Comparison of ENCODE assay signal across 18 mouse cellular contexts in the genomic region with DNA sequence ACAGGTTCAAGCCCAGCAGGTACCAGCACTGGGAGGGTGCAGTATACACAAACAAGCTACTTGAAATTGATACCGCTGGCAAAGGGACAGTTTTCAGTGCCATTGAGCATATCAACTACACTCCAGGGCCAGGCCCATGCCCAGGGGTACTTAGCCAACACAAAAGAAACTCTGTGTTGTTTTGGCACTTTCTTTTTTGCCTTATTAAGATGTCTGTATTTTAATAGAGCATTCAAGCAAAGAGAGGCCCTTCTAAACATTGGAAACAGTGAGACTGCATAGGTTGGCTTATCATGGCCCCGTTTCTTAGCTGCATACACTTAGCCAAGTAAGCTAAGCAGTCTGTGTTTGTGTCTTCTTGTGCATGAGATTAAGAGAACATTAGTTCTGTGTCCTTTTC.
A peak's percentile ranks its signal among the peaks of the same experiment; 100 is the strongest.
DNase-seq lines count a peak whose midpoint lies in the region; ATAC-seq and TF ChIP-seq lines count a peak whose summit lies in the region.
"Had no signal": no experiment of that assay in that cellular context is flagged by ENCODE, and none has a peak within 500 bp of the region (broad histone marks: within the 10 kb centered on the region; RNA-seq: fewer than 3 reads in every experiment).

No protein-coding gene starts in this region.

- H3K4me1 ChIP-seq in forebrain, embryonic 13.5 days = peaks cover 15% of the 10 kb centered on the region
- H3K4me1 ChIP-seq in forebrain, embryonic 10.5 days = no peaks in the 10 kb centered on the region
- 0 out of 2 replicates have a peak, but pooled peaks cover 6% of the 10 kb centered on the region for H3K4me1 ChIP-seq in hindbrain, embryonic 14.5 days (replicated peaks; ENCODE audit: control insufficient read depth, insufficient read depth, low read length)
- H3K4me1 ChIP-seq in hindbrain, embryonic 13.5 days (replicated peaks) = peaks cover 11% of the 10 kb centered on the region
- no peaks in the 10 kb centered on the region for H3K4me1 ChIP-seq in midbrain, embryonic 15.5 days
- no peaks in the 10 kb centered on the region; the same call in 1 of the 2 replicates for H3K4me1 ChIP-seq in midbrain, embryonic 10.5 days
- H3K4me1 ChIP-seq in cerebellum, adult 2 months (ENCODE audit: control insufficient read depth, insufficient read depth, low read length) = no peaks in the 10 kb centered on the region
- H3K4me1 ChIP-seq: embryonic facial prominence, embryonic 15.5 days; heart, embryonic 13.5 days; hindbrain, embryonic 12.5 days had no signal

- no peak overlapping the region for H3K4me2 ChIP-seq in forebrain, embryonic 13.5 days
- H3K4me2 ChIP-seq in hindbrain, embryonic 14.5 days (replicated peaks) = no peak overlapping the region
- no peak overlapping the region for H3K4me2 ChIP-seq in hindbrain, embryonic 13.5 days
- H3K4me2 ChIP-seq in midbrain, embryonic 15.5 days = no peak overlapping the region
- H3K4me2 ChIP-seq: embryonic facial prominence, embryonic 15.5 days; heart, embryonic 13.5 days; hindbrain, embryonic 12.5 days had no signal

- H3K27ac ChIP-seq in forebrain, embryonic 13.5 days = no peak overlapping the region
- no peak overlapping the region for H3K27ac ChIP-seq in forebrain, embryonic 10.5 days
- H3K27ac ChIP-seq in hindbrain, embryonic 14.5 days = no peak overlapping the region
- no peak overlapping the region for H3K27ac ChIP-seq in hindbrain, embryonic 13.5 days
- no peak overlapping the region for H3K27ac ChIP-seq in midbrain, embryonic 15.5 days
- no peak overlapping the region for H3K27ac ChIP-seq in midbrain, embryonic 10.5 days (replicated peaks)
- H3K27ac ChIP-seq in cerebellum, adult 2 months (ENCODE audit: insufficient read depth, low read length) = no peak overlapping the region
- H3K27ac ChIP-seq: embryonic facial prominence, embryonic 15.5 days; heart, embryonic 13.5 days; hindbrain, embryonic 12.5 days had no signal

- ATAC-seq in forebrain, embryonic 13.5 days = peak; percentile 82
- ATAC-seq in hindbrain, embryonic 14.5 days (ENCODE audit: low FRiP score) = peak; percentile 22; the same call in 1 of the 2 replicates
- ATAC-seq in hindbrain, embryonic 13.5 days (ENCODE audit: low FRiP score) = no peak
- ATAC-seq in midbrain, embryonic 15.5 days (replicated peaks) = 0 out of 2 replicates have a peak, but pooled peaks have one; percentile 46
- ATAC-seq: intestine, embryonic 16.5 days had no signal

- no peak overlapping the region for H3K9ac ChIP-seq in forebrain, embryonic 13.5 days
- no peak overlapping the region for H3K9ac ChIP-seq in hindbrain, embryonic 14.5 days
- H3K9ac ChIP-seq in hindbrain, embryonic 13.5 days = no peak overlapping the region
- H3K9ac ChIP-seq in midbrain, embryonic 15.5 days = no peak overlapping the region
- H3K9ac ChIP-seq: embryonic facial prominence, embryonic 15.5 days; heart, embryonic 13.5 days; hindbrain, embryonic 12.5 days had no signal

- H3K9me3 ChIP-seq in forebrain, embryonic 13.5 days (replicated peaks) = no peaks in the 10 kb centered on the region
- H3K9me3 ChIP-seq in forebrain, embryonic 10.5 days = no peaks in the 10 kb centered on the region
- no peaks in the 10 kb centered on the region for H3K9me3 ChIP-seq in hindbrain, embryonic 14.5 days (ENCODE audit: control insufficient read depth, low read length)
- H3K9me3 ChIP-seq in hindbrain, embryonic 13.5 days = no peaks in the 10 kb centered on the region
- H3K9me3 ChIP-seq in midbrain, embryonic 15.5 days = no peaks in the 10 kb centered on the region
- no peaks in the 10 kb centered on the region for H3K9me3 ChIP-seq in midbrain, embryonic 10.5 days (replicated peaks)
- H3K9me3 ChIP-seq: embryonic facial prominence, embryonic 15.5 days; heart, embryonic 13.5 days; hindbrain, embryonic 12.5 days had no signal

- H3K27me3 ChIP-seq in forebrain, embryonic 13.5 days = no peaks in the 10 kb centered on the region
- H3K27me3 ChIP-seq in forebrain, embryonic 10.5 days (ENCODE audit: poor library complexity, severe bottlenecking) = no peaks in the 10 kb centered on the region
- no peaks in the 10 kb centered on the region for H3K27me3 ChIP-seq in hindbrain, embryonic 14.5 days (ENCODE audit: control insufficient read depth, insufficient read depth, low read length)
- H3K27me3 ChIP-seq in hindbrain, embryonic 13.5 days = no peaks in the 10 kb centered on the region
- no peaks in the 10 kb centered on the region for H3K27me3 ChIP-seq in midbrain, embryonic 15.5 days (replicated peaks)
- H3K27me3 ChIP-seq in midbrain, embryonic 10.5 days (ENCODE audit: low read depth, poor library complexity, severe bottlenecking) = no peaks in the 10 kb centered on the region
- H3K27me3 ChIP-seq in cerebellum, adult 2 months (ENCODE audit: control insufficient read depth, insufficient read depth, low read length) = no peaks in the 10 kb centered on the region
- H3K27me3 ChIP-seq: embryonic facial prominence, embryonic 15.5 days; heart, embryonic 13.5 days; hindbrain, embryonic 12.5 days had no signal

- WGBS in forebrain, embryonic 13.5 days = 36% methylated on average over 2 of the region's 2 CpGs
- WGBS in forebrain, embryonic 10.5 days = 74% methylated on average over 2 of the region's 2 CpGs
- WGBS in hindbrain, embryonic 14.5 days = 58% methylated on average over 2 of the region's 2 CpGs
- 73% methylated on average over 2 of the region's 2 CpGs for WGBS in hindbrain, embryonic 13.5 days
- 59% methylated on average over 2 of the region's 2 CpGs for WGBS in midbrain, embryonic 15.5 days
- WGBS in midbrain, embryonic 10.5 days = 70% methylated on average over 2 of the region's 2 CpGs
- 25% methylated on average over 2 of the region's 2 CpGs for WGBS in cerebellum, adult 2 months

- TF ChIP-seq CTCF in cerebellum, adult 2 months (IDR thresholded peaks at IDR 0.05; ENCODE audit: borderline replicate concordance, insufficient read depth, low read depth, low read length) = no peak

- H3K36me3 ChIP-seq in forebrain, embryonic 13.5 days (ENCODE audit: poor library complexity, severe bottlenecking) = no peaks in the 10 kb centered on the region
- H3K36me3 ChIP-seq in forebrain, embryonic 10.5 days (replicated peaks) = no peaks in the 10 kb centered on the region
- no peaks in the 10 kb centered on the region for H3K36me3 ChIP-seq in hindbrain, embryonic 14.5 days (replicated peaks; ENCODE audit: control insufficient read depth, insufficient read depth)
- no peaks in the 10 kb centered on the region for H3K36me3 ChIP-seq in hindbrain, embryonic 13.5 days
- no peaks in the 10 kb centered on the region for H3K36me3 ChIP-seq in midbrain, embryonic 15.5 days (replicated peaks)
- H3K36me3 ChIP-seq in midbrain, embryonic 10.5 days = no peaks in the 10 kb centered on the region
- H3K36me3 ChIP-seq: embryonic facial prominence, embryonic 15.5 days; heart, embryonic 13.5 days; hindbrain, embryonic 12.5 days had no signal

- DNase-seq in forebrain, embryonic 10.5 days (ENCODE audit: extremely low spot score, low spot score) = no peak
- no peak for DNase-seq in hindbrain, embryonic 14.5 days (ENCODE audit: low spot score)
- no peak for DNase-seq in midbrain, embryonic 10.5 days (ENCODE audit: low spot score)
- DNase-seq in cerebellum, adult 2 months = no peak
- DNase-seq: adrenal gland, postnatal 10 days; cerebellum, adult 11-12 months; cerebellum, adult 9-11 months; cerebellum, postnatal 36 days; gastrocnemius, postnatal 36 days; heart, adult 11 months; heart, postnatal 36 days had no signal

- TF ChIP-seq POLR2A in cerebellum, adult 2 months (IDR thresholded peaks at IDR 0.05; ENCODE audit: borderline replicate concordance, insufficient read depth, low read length) = no peak

- no peak overlapping the region for H3K4me3 ChIP-seq in forebrain, embryonic 13.5 days
- no peak overlapping the region for H3K4me3 ChIP-seq in forebrain, embryonic 10.5 days
- no peak overlapping the region for H3K4me3 ChIP-seq in hindbrain, embryonic 14.5 days (replicated peaks; ENCODE audit: low read length)
- H3K4me3 ChIP-seq in hindbrain, embryonic 13.5 days = no peak overlapping the region
- H3K4me3 ChIP-seq in midbrain, embryonic 15.5 days = no peak overlapping the region
- no peak overlapping the region for H3K4me3 ChIP-seq in midbrain, embryonic 10.5 days
- no peak overlapping the region for H3K4me3 ChIP-seq in cerebellum, adult 2 months (replicated peaks; ENCODE audit: insufficient read depth, low read depth, low read length)
- H3K4me3 ChIP-seq: embryonic facial prominence, embryonic 15.5 days; heart, embryonic 13.5 days; hindbrain, embryonic 12.5 days had no signal
